Mouse (Mus musculus) urinary bladder, adult 18-20 months (tissue): ENCODE results near the gene Zbtb8b.
"Not testable (repeated sequence)": the region's sequence is repeated elsewhere in the genome, so short reads cannot be mapped to it uniquely, and the experiment has no call there.

ENCODE experiments used
- DNase-seq, 2 experiments: peaks; one replicate each; pipeline ENCODE4 v3.0.0; 2022; ENCODE audit warnings: low spot score in 2 of 2, mixed read lengths in 2 of 2

The Zbtb8b gene

GRCm38 (mm10) chr4:129416478-129416877, 24.2 kb downstream of the Zbtb8b start:
- peak in 1 of 2 experiments; percentile 54 for DNase-seq

GRCm38 (mm10) chr4:129415892-129416291, 24.8 kb downstream of the Zbtb8b start:
- no peak for DNase-seq

GRCm38 (mm10) chr4:129410991-129411390, 29.7 kb downstream of the Zbtb8b start:
- no peak for DNase-seq

- DNase-seq: not testable (repeated sequence)
Observed at GRCm38 (mm10) chr4:129410532-129410931, 30.1 kb downstream of the Zbtb8b start.

GRCm38 (mm10) chr4:129406447-129406846, 34.2 kb downstream of the Zbtb8b start:
- DNase-seq: peak; percentile 46 to 66

- no peak for DNase-seq
Observed at GRCm38 (mm10) chr4:129399813-129400212, 40.8 kb downstream of the Zbtb8b start.

GRCm38 (mm10) chr4:129396960-129397359, 43.7 kb downstream of the Zbtb8b start:
- DNase-seq: no peak

GRCm38 (mm10) chr4:129394089-129394870, 46.4 kb downstream of the Zbtb8b start:
- no peak for DNase-seq

- DNase-seq: no peak
Observed at GRCm38 (mm10) chr4:129390936-129391557, 49.6 kb downstream of the Zbtb8b start.

- DNase-seq: no peak
Observed at GRCm38 (mm10) chr4:129390216-129390743, 50.4 kb downstream of the Zbtb8b start.

GRCm38 (mm10) chr4:129388404-129388803, 52.2 kb downstream of the Zbtb8b start:
- DNase-seq: no peak

GRCm38 (mm10) chr4:129386989-129387388, 53.7 kb downstream of the Zbtb8b start:
- DNase-seq: no peak

- no peak for DNase-seq
Observed at GRCm38 (mm10) chr4:129386269-129386946, 54.2 kb downstream of the Zbtb8b start.

- DNase-seq: no peak
Observed at GRCm38 (mm10) chr4:129385685-129386084, 55.0 kb downstream of the Zbtb8b start.

GRCm38 (mm10) chr4:129384440-129384839, 56.2 kb downstream of the Zbtb8b start:
- peak in 1 of 2 experiments; percentile 53 for DNase-seq

- DNase-seq: no peak
Observed at GRCm38 (mm10) chr4:129383586-129383985, 57.1 kb downstream of the Zbtb8b start.

- no peak for DNase-seq
Observed at GRCm38 (mm10) chr4:129382488-129382887, 58.2 kb downstream of the Zbtb8b start.

- DNase-seq: no peak
Observed at GRCm38 (mm10) chr4:129382029-129382428, 58.6 kb downstream of the Zbtb8b start.

GRCm38 (mm10) chr4:129381148-129381547, 59.5 kb downstream of the Zbtb8b start:
- no peak for DNase-seq

- DNase-seq: no peak
Observed at GRCm38 (mm10) chr4:129379805-129380204, 60.8 kb downstream of the Zbtb8b start.

- peak in 1 of 2 experiments; percentile 58 for DNase-seq
Observed at GRCm38 (mm10) chr4:129377601-129378390, 62.9 kb downstream of the Zbtb8b start, which contains the start of gene Zbtb8a. Gene Zbtb8a (minus strand): TSS chr4:129378116.
